Mouse (Mus musculus) inflammation-experienced regulatory T-cells (primary cell): ENCODE results near the gene Synj2bp. TPM values are rescaled to one million over a fixed set of nuclear protein-coding genes. Genes with fewer than 3 reads are reported as not detected.

Experiments
- polyA plus RNA-seq, 2 experiments: library from polyadenylated mRNA; unstranded; fragments of 100-300 nt; shearing (Covaris generic); gene quantifications; one replicate each; pipeline ENCODE4 v1.2.1; 2017

Gene Synj2bp
- 10 to 100 TPM; 41.0 to 60.7 TPM for polyA plus RNA-seq

DNA sequence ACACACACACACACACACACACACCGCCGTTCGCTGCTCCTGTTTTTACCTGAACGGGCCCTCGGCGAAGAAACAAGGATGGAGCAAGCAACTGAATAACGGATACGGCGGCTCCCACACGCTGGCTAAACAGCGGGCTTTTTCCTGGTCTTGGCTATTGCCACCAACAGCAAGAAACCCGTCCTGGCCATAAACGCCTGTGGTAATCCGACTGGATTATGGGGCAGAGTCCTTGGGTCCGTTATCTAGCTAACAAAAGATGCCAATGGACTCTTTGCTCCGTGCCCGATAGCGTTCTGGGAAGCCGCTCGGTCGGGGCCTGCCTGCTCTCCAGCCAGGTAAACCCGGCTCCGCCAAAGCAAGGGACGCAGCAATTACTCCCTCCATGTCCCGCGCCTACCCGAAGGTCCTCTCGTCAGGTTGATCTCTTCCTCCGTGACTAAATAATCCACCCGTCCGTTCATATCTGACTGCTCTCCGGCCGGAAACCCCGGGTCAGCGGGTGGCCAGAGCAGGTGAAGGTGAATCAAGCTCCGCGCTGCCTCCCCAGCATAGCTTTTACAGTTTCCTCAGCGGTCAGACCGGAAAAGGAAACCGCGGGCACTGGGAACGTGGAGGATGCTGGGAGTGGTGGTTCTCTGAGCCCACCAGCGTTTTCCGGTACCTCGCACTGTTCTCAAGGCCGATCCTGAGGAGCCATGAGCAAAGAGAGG, at the start of gene Synj2bp, which contains the start of gene Gm20498:
Gene Synj2bp, minus strand, starts transcription at position 596 of the 713 bp plus-strand sequence.
Gene Gm20498, minus strand, starts transcription at position 590 of the 713 bp plus-strand sequence.

DNA sequence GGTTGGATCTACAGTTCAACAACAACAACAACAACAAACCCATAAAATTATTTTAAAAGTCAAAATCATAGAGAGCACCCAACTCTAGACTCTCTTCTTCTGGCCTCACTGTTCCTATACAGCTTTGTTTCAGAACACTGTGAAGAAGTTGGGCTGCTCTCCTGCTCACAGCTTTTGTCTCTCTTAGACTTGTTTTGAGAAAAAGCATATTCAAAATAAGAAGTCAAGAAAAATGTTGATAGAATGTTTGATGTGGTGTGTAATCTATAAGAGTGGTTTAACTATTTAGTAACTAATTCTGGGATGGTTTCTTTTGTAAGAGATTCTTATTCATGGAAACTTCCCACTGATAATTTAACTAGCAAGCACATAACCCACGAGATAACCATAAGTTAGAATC, 35.7 kb upstream of the Synj2bp start, which contains the start of gene Adam21:
Gene Adam21, minus strand, starts transcription at position 101 of the 400 bp plus-strand sequence.

GRCm38 (mm10) chr12:81484727-81485191, 48.0 kb downstream of the Synj2bp start, which contains the start of gene Cox16:
Gene Cox16 (minus strand): TSS chr12:81485127.

Other genes with a start within 250 kb of the Synj2bp start
- not detected for gene Slc8a3, start 199.7 kb downstream of the Synj2bp start, polyA plus RNA-seq
- under 1 TPM; 0.16 to 0.41 TPM for gene Gm4787, start 153.4 kb downstream of the Synj2bp start, polyA plus RNA-seq
- gene Adam4, start 111.0 kb downstream of the Synj2bp start, polyA plus RNA-seq, result under 1 TPM; 0.18 to 0.91 TPM
- gene Cox16, start 47.8 kb downstream of the Synj2bp start, polyA plus RNA-seq, result 100 to 1,000 TPM; 140 to 145 TPM
- 10 to 100 TPM in 1 of 2 experiments, 1 to 10 TPM in 1; 10.0 to 13.0 TPM for gene Gm20498, start within 50 bp of the Synj2bp start, polyA plus RNA-seq
- under 1 TPM; 0.36 to 0.48 TPM for gene Adam21, start 35.6 kb upstream of the Synj2bp start, polyA plus RNA-seq
- gene Med6, start 62.1 kb upstream of the Synj2bp start, polyA plus RNA-seq, result 10 to 100 TPM; 21.4 to 30.0 TPM
- under 1 TPM; 0.10 to 0.82 TPM for gene Ttc9, start 98.3 kb upstream of the Synj2bp start, polyA plus RNA-seq
- gene Map3k9, start 248.3 kb upstream of the Synj2bp start, polyA plus RNA-seq, result 1 to 10 TPM; 1.1 to 3.2 TPM